Mouse (Mus musculus) MEL (cell line): ENCODE data around the gene Aak1. TPM values are rescaled to one million over a fixed set of nuclear protein-coding genes. Genes with fewer than 3 reads are reported as not detected.

Source experiments
- DNase-seq: peaks from one replicate; pipeline ENCODE4 v3.0.0; 2011; ENCODE audit warnings: low read depth, low spot score
- H3K27ac ChIP-seq: 2 replicates; pipeline ENCODE4 v1.5.1; 2012; ENCODE audit warnings: low read depth, mild to moderate bottlenecking, control low read depth, low read length, moderate library complexity; ENCODE audit not compliant: control insufficient read depth
- H3K27me3 ChIP-seq, 2 experiments: fragments of 150-350 bp in 1 of 2; sonication (generic) in 1 of 2; 2 replicates each; pipeline ENCODE4 v1.6.1; 2012; ENCODE audit warnings: low read length in 2 of 2, mild to moderate bottlenecking in 2 of 2, improper control_type of control experiment in 1 of 2, moderate library complexity in 1 of 2; ENCODE audit not compliant: insufficient read depth in 2 of 2, control insufficient read depth in 1 of 2
- H3K36me3 ChIP-seq, 2 experiments: 2 replicates each; pipeline ENCODE4 v1.6.1; 2012 to 2014; ENCODE audit warnings: low read length in 2 of 2, improper control_type of control experiment in 1 of 2, inconsistent platforms in 1 of 2, mild to moderate bottlenecking in 1 of 2; ENCODE audit not compliant: insufficient read depth in 2 of 2, control insufficient read depth in 1 of 2
- H3K4me1 ChIP-seq, 2 experiments: fragments of 150-350 bp in 1 of 2; sonication (generic) in 1 of 2; 2 replicates each; pipeline ENCODE4 v1.6.1; 2012; ENCODE audit warnings: low read length in 2 of 2, improper control_type of control experiment in 1 of 2, mild to moderate bottlenecking in 1 of 2; ENCODE audit not compliant: insufficient read depth in 2 of 2, control insufficient read depth in 1 of 2
- H3K4me3 ChIP-seq, 2 experiments: fragments of 150-350 bp in 1 of 2; sonication (generic) in 1 of 2; 2 replicates each; pipeline ENCODE4 v1.5.1; 2012; ENCODE audit warnings: low read depth in 2 of 2, low read length in 2 of 2, mild to moderate bottlenecking in 2 of 2, moderate library complexity in 2 of 2, control low read depth in 1 of 2, improper control_type of control experiment in 1 of 2; ENCODE audit not compliant: control insufficient read depth in 1 of 2, insufficient read depth in 1 of 2
- H3K79me2 ChIP-seq: 2 replicates; pipeline ENCODE4 v1.6.1; 2012; ENCODE audit warnings: mild to moderate bottlenecking, low read length, moderate library complexity; ENCODE audit not compliant: control insufficient read depth, poor library complexity, insufficient read depth
- H3K9ac ChIP-seq: 2 replicates; pipeline ENCODE4 v1.6.1; 2012; ENCODE audit warnings: low read depth, mild to moderate bottlenecking, control low read depth, low read length, moderate library complexity; ENCODE audit not compliant: control insufficient read depth, poor library complexity, severe bottlenecking
- H3K9me3 ChIP-seq: fragments of 150-350 bp; sonication (generic); replicated peaks from 2 replicates; pipeline ENCODE4 v1.6.1; 2012; ENCODE audit warnings: mild to moderate bottlenecking, low read length, improper control_type of control experiment, moderate library complexity; ENCODE audit not compliant: insufficient read depth
- BHLHE40 ChIP-seq: IDR thresholded peaks from 2 replicates; pipeline ENCODE4 v1.6.1; 2012; ENCODE audit warnings: low read depth, mild to moderate bottlenecking, inconsistent platforms, low read length, improper control_type of control experiment, borderline replicate concordance
- CTCF ChIP-seq, 3 experiments: IDR thresholded peaks in 2 of 3; conservative IDR thresholded peaks in 1 of 3; 2 replicates each; pipeline ENCODE4 v1.5.1; 2011 to 2012; ENCODE audit warnings: low read length in 3 of 3, low read depth in 2 of 3, mild to moderate bottlenecking in 2 of 3, improper control_type of control experiment in 1 of 3, inconsistent platforms in 1 of 3, mixed read lengths in 1 of 3, moderate library complexity in 1 of 3; ENCODE audit not compliant: control insufficient read depth in 1 of 3, insufficient read depth in 1 of 3, poor library complexity in 1 of 3, severe bottlenecking in 1 of 3
- EP300 ChIP-seq, 2 experiments: IDR thresholded peaks; 2 replicates each; pipeline ENCODE4 v1.6.1; 2011; ENCODE audit warnings: improper control_type of control experiment in 2 of 2, low read length in 2 of 2, low read depth in 1 of 2, mild to moderate bottlenecking in 1 of 2
- GABPA ChIP-seq: IDR thresholded peaks from 2 replicates; pipeline ENCODE4 v1.6.1; 2012; ENCODE audit warnings: low read depth, mild to moderate bottlenecking, inconsistent platforms, low read length, improper control_type of control experiment, moderate library complexity
- GATA1 ChIP-seq: IDR thresholded peaks from 2 replicates; pipeline ENCODE4 v1.6.1; 2011; ENCODE audit warnings: low read depth, low read length, improper control_type of control experiment
- JUND ChIP-seq: IDR thresholded peaks from 2 replicates; pipeline ENCODE4 v1.6.1; 2011; ENCODE audit warnings: low read depth, mild to moderate bottlenecking, improper control_type of control experiment, low read length
- MAX ChIP-seq: IDR thresholded peaks from 2 replicates; pipeline ENCODE4 v1.6.1; 2011; ENCODE audit warnings: low read length, improper control_type of control experiment
- MEF2A ChIP-seq: IDR thresholded peaks from 2 replicates; pipeline ENCODE4 v1.6.1; 2014; ENCODE audit warnings: low read depth, mild to moderate bottlenecking, inconsistent platforms, low read length, improper control_type of control experiment; ENCODE audit not compliant: poor library complexity, insufficient replicate concordance, severe bottlenecking; ENCODE audit errors: extremely low read depth
- MXI1 ChIP-seq: IDR thresholded peaks from 2 replicates; pipeline ENCODE4 v1.6.1; 2011; ENCODE audit warnings: mild to moderate bottlenecking, low read depth, low read length, improper control_type of control experiment
- MYC ChIP-seq: IDR thresholded peaks from 2 replicates; pipeline ENCODE4 v1.6.1; 2011; ENCODE audit warnings: low read depth, mild to moderate bottlenecking, low read length, improper control_type of control experiment, moderate library complexity
- POLR2AphosphoS2 ChIP-seq: IDR thresholded peaks from 2 replicates; pipeline ENCODE4 v1.6.1; 2011; ENCODE audit warnings: low read length, improper control_type of control experiment
- SIN3A ChIP-seq: IDR thresholded peaks from 2 replicates; pipeline ENCODE4 v1.6.1; 2012; ENCODE audit warnings: low read length, improper control_type of control experiment, inconsistent platforms
- TAL1 ChIP-seq: IDR thresholded peaks from 2 replicates; pipeline ENCODE4 v1.6.1; 2012; ENCODE audit warnings: mild to moderate bottlenecking, inconsistent platforms, low read length, moderate library complexity, mixed read lengths
- TCF12 ChIP-seq: IDR thresholded peaks from 2 replicates; pipeline ENCODE4 v1.6.1; 2014; ENCODE audit warnings: low read depth, mild to moderate bottlenecking, inconsistent platforms, low read length, improper control_type of control experiment, moderate library complexity
- USF1 ChIP-seq: IDR thresholded peaks from 2 replicates; pipeline ENCODE4 v1.6.1; 2014; ENCODE audit warnings: low read depth, mild to moderate bottlenecking, inconsistent platforms, low read length, improper control_type of control experiment, moderate library complexity
- USF2 ChIP-seq, 2 experiments: IDR thresholded peaks; 2 replicates each; pipeline ENCODE4 v1.6.1; 2011 to 2012; ENCODE audit warnings: improper control_type of control experiment in 2 of 2, low read length in 2 of 2, borderline replicate concordance in 1 of 2, inconsistent platforms in 1 of 2, low read depth in 1 of 2, mild to moderate bottlenecking in 1 of 2; ENCODE audit not compliant: insufficient read depth in 1 of 2
- ZC3H11A ChIP-seq: IDR thresholded peaks from 2 replicates; pipeline ENCODE4 v1.6.1; 2012; ENCODE audit warnings: low read depth, mild to moderate bottlenecking, inconsistent platforms, low read length, improper control_type of control experiment
- ZKSCAN1 ChIP-seq: IDR thresholded peaks from 2 replicates; pipeline ENCODE4 v1.6.1; 2012; ENCODE audit warnings: low read depth, mild to moderate bottlenecking, inconsistent platforms, low read length, improper control_type of control experiment, moderate library complexity
- ZMIZ1 ChIP-seq: IDR thresholded peaks from 2 replicates; pipeline ENCODE4 v1.6.1; 2012; ENCODE audit warnings: low read depth, mild to moderate bottlenecking, inconsistent platforms, low read length, improper control_type of control experiment, moderate library complexity
- ZNF384 ChIP-seq: IDR thresholded peaks from 2 replicates; pipeline ENCODE4 v1.6.1; 2012; ENCODE audit warnings: low read depth, mild to moderate bottlenecking, inconsistent platforms, low read length, improper control_type of control experiment
- polyA plus RNA-seq, 2 experiments: library from polyadenylated mRNA; stranded (reverse) in 1 of 2; unstranded in 1 of 2; fragments of >175 nt in 1 of 2; fragments of >200 nt in 1 of 2; gene quantifications; 2 replicates each; pipeline versions ENCODE4 v1.2.1 to v1.2.4; 2012; ENCODE audit warnings: low replicate concordance in 2 of 2, low read depth in 1 of 2; ENCODE audit not compliant: insufficient read length in 2 of 2, insufficient read depth in 1 of 2, missing spikeins in 1 of 2
- total RNA-seq: library from RNA; depleted of rRNA; stranded (reverse); fragments of 300-350 nt; gene quantifications from 2 replicates; pipeline ENCODE4 v1.2.3, GENCODE M21; 2012

Gene Aak1
- total and polyA plus RNA-seq, 3 experiments = 6.4 to 353 (median 25.4) TPM

GRCm38 (mm10) chr6:86846467-86846866 is 2.9 kb upstream of the Aak1 start:
- Histone ChIP-seq H3K9ac (no peak overlapping the region), H3K79me2 (peaks cover 21% of the 10 kb centered on the region), H3K27me3 (no peaks in the 10 kb centered on the region), H3K36me3 (peaks cover 0 to 22% of the 10 kb centered on the region in 2 experiments; a peak in 2 of 4 replicates), H3K9me3 (no peaks in the 10 kb centered on the region)
- TF ChIP-seq TCF12 (no peak), SIN3A (no peak), MEF2A (no peak), BHLHE40 (no peak), ZMIZ1 (no peak), GATA1 (peak; percentile 37; the same call in 1 of the 2 replicates), GABPA (no peak), MAX (no peak), MXI1 (no peak), ZNF384 (no peak), POLR2AphosphoS2 (no peak), JUND (peak; percentile 62; the same call in 1 of the 2 replicates), ZKSCAN1 (no peak)
- TF ChIP-seq, all 39 proteins: peak for 2
- DNase-seq = peak; percentile 60
- H3K4me1 ChIP-seq = peaks cover 2 to 16% of the 10 kb centered on the region in 2 experiments
- no peak overlapping the region for H3K4me3 ChIP-seq
- H3K27ac ChIP-seq = no peak overlapping the region

- Histone ChIP-seq H3K4me1 (peaks cover 7 to 27% of the 10 kb centered on the region in 2 experiments), H3K27me3 (no peaks in the 10 kb centered on the region), H3K79me2 (peaks cover 32% of the 10 kb centered on the region), H3K4me3 (no peak overlapping the region), H3K27ac (no peak overlapping the region), H3K9me3 (no peaks in the 10 kb centered on the region), H3K9ac (no peak overlapping the region)
- no peak for DNase-seq
- TF ChIP-seq ZNF384 (no peak), USF2 (IDR thresholded peaks at IDR 0.05; ENCODE audit: borderline replicate concordance in 1 of 2, insufficient read depth in 1 of 2, low read depth in 1 of 2, low read length in 2 of 2) (no peak), MAX (no peak), ZC3H11A (no peak), GABPA (no peak), EP300 (IDR thresholded peaks at IDR 0.05; ENCODE audit: low read depth in 1 of 2, low read length in 2 of 2) (no peak), MXI1 (no peak), GATA1 (no peak), CTCF (IDR thresholded peaks at IDR 0.05 in 2 of 3, conservative IDR thresholded peaks at IDR 0.05 in 1 of 3; ENCODE audit: control insufficient read depth in 1 of 3, insufficient read depth in 1 of 3, low read depth in 2 of 3, low read length in 3 of 3, poor library complexity in 1 of 3, severe bottlenecking in 1 of 3) (no peak), TAL1 (no peak), MYC (no peak), USF1 (no peak), MEF2A (no peak)
- TF ChIP-seq, all 39 proteins: peak for 0
- H3K36me3 ChIP-seq = peaks cover 0 to 35% of the 10 kb centered on the region in 2 experiments; a peak in 2 of 4 replicates
Observed at GRCm38 (mm10) chr6:86847816-86848215, 1.5 kb upstream of the Aak1 start.
